Mouse (Mus musculus) forebrain, embryonic 12.5 days (tissue): ENCODE measurements around the gene Gm11627. TPM values are rescaled to one million over a fixed set of nuclear protein-coding genes. Genes with fewer than 3 reads are reported as not detected.

ENCODE experiments used
- ATAC-seq: fragments of 200-750 bp; cut with Nextera tagmentation; 2 replicates; pipeline ENCODE4 v1.8.0; 2017; ENCODE audit warnings: moderate TSS enrichment; ENCODE audit not compliant: low FRiP score
- H3K27ac ChIP-seq: fragments of 300-500 bp; sonication (generic); 2 replicates; pipeline ENCODE4 v1.5.1; 2016; ENCODE audit warnings: mild to moderate bottlenecking
- H3K27me3 ChIP-seq: fragments of 300-500 bp; sonication (generic); 2 replicates; pipeline ENCODE4 v1.6.1; 2016; ENCODE audit warnings: mild to moderate bottlenecking
- H3K36me3 ChIP-seq: fragments of 300-500 bp; sonication (generic); replicated peaks from 2 replicates; pipeline ENCODE4 v1.6.1; 2016; ENCODE audit warnings: mild to moderate bottlenecking
- H3K4me1 ChIP-seq: fragments of 300-500 bp; sonication (generic); 2 replicates; pipeline ENCODE4 v1.6.1; 2016
- H3K4me2 ChIP-seq: fragments of 300-500 bp; sonication (generic); 2 replicates; pipeline ENCODE4 v1.6.1; 2016; ENCODE audit warnings: mild to moderate bottlenecking, moderate library complexity
- H3K4me3 ChIP-seq: fragments of 300-500 bp; sonication (generic); replicated peaks from 2 replicates; pipeline ENCODE4 v1.5.1; 2016; ENCODE audit warnings: mild to moderate bottlenecking
- H3K9ac ChIP-seq: fragments of 300-500 bp; sonication (generic); 2 replicates; pipeline ENCODE4 v1.6.1; 2016; ENCODE audit warnings: mild to moderate bottlenecking
- H3K9me3 ChIP-seq: fragments of 300-500 bp; sonication (generic); 2 replicates; pipeline ENCODE4 v1.6.1; 2016
- WGBS: fragments of 180-500 bp; shearing (Covaris S2); methylation state at CpG from one replicate; pipeline ENCODE4 v1.1.7; 2016; 5-methylcytosine and 5-hydroxymethylcytosine counted together
- polyA plus RNA-seq: library from polyadenylated mRNA; unstranded; fragments of >200 nt; fragmentation: Nextera tagmentation; extraction: Ambion mirVana; gene quantifications from 2 replicates; pipeline ENCODE4 v1.2.1, GENCODE M21; 2016

Gene Gm11627
- polyA plus RNA-seq, 1 experiment from 2014 or later: 11.7 TPM

- peak overlapping the region; percentile 2; the same call in 1 of the 2 replicates for H3K9ac ChIP-seq
- H3K9me3 ChIP-seq: no peaks in the 10 kb centered on the region
- H3K4me1 ChIP-seq: peaks cover 19% of the 10 kb centered on the region
- ATAC-seq: 0 out of 2 replicates have a peak, but pooled peaks have one; percentile 36
- no peaks in the 10 kb centered on the region for H3K27me3 ChIP-seq
- H3K4me3 ChIP-seq: no peak overlapping the region
- H3K36me3 ChIP-seq: no peaks in the 10 kb centered on the region
- WGBS: 3% methylated on average over 3 of the region's 4 CpGs
- peak overlapping the region; percentile 24 for H3K4me2 ChIP-seq
- H3K27ac ChIP-seq: peak overlapping the region; percentile 78
Observed at GRCm38 (mm10) chr11:102595341-102595820, 16.1 kb upstream of the Gm11627 start.

- WGBS: 68% methylated on average over 3 of the region's 3 CpGs
- Histone ChIP-seq H3K4me1 (peaks cover 8% of the 10 kb centered on the region), H3K27ac (no peak overlapping the region), H3K4me3 (no peak overlapping the region), H3K36me3 (no peaks in the 10 kb centered on the region), H3K4me2 (no peak overlapping the region), H3K9ac (no peak overlapping the region), H3K27me3 (peaks cover 5% of the 10 kb centered on the region; the same call in 1 of the 2 replicates), H3K9me3 (0 out of 2 replicates have a peak, but pooled peaks cover 4% of the 10 kb centered on the region)
- ATAC-seq: no peak
Observed at GRCm38 (mm10) chr11:102587554-102587953, 8.3 kb upstream of the Gm11627 start.

GRCm38 (mm10) chr11:102586445-102587130, 7.3 kb upstream of the Gm11627 start:
- no peak overlapping the region for H3K4me3 ChIP-seq
- no peak overlapping the region for H3K9ac ChIP-seq
- 91% methylated on average over 4 of the region's 4 CpGs for WGBS
- H3K4me1 ChIP-seq: peaks cover 18% of the 10 kb centered on the region
- peaks cover 5% of the 10 kb centered on the region; the same call in 1 of the 2 replicates for H3K27me3 ChIP-seq
- no peak for ATAC-seq
- H3K9me3 ChIP-seq: 0 out of 2 replicates have a peak, but pooled peaks cover 4% of the 10 kb centered on the region
- no peaks in the 10 kb centered on the region for H3K36me3 ChIP-seq
- no peak overlapping the region for H3K4me2 ChIP-seq
- no peak overlapping the region for H3K27ac ChIP-seq

GRCm38 (mm10) chr11:102582736-102583135, 3.5 kb upstream of the Gm11627 start:
- ATAC-seq: no peak
- no peaks in the 10 kb centered on the region for H3K36me3 ChIP-seq
- H3K4me1 ChIP-seq: peaks cover 48% of the 10 kb centered on the region
- H3K27ac ChIP-seq: peak overlapping the region; percentile 89
- H3K4me2 ChIP-seq: 0 out of 2 replicates have a peak overlapping the region, but pooled peaks have one; percentile 3
- peaks cover 5% of the 10 kb centered on the region; the same call in 1 of the 2 replicates for H3K27me3 ChIP-seq
- no peak overlapping the region for H3K9ac ChIP-seq
- no peak overlapping the region for H3K4me3 ChIP-seq
- H3K9me3 ChIP-seq: 0 out of 2 replicates have a peak, but pooled peaks cover 4% of the 10 kb centered on the region
- 27% methylated on average over 5 of the region's 5 CpGs for WGBS

GRCm38 (mm10) chr11:102582016-102582610, 2.9 kb upstream of the Gm11627 start:
- no peak for ATAC-seq
- WGBS: 17% methylated on average over 13 of the region's 13 CpGs
- no peak overlapping the region for H3K9ac ChIP-seq
- peaks cover 55% of the 10 kb centered on the region for H3K4me1 ChIP-seq
- H3K9me3 ChIP-seq: 0 out of 2 replicates have a peak, but pooled peaks cover 4% of the 10 kb centered on the region
- no peak overlapping the region for H3K4me3 ChIP-seq
- no peaks in the 10 kb centered on the region for H3K36me3 ChIP-seq
- peak overlapping the region; percentile 3; the same call in 1 of the 2 replicates for H3K4me2 ChIP-seq
- peak overlapping the region; percentile 89 for H3K27ac ChIP-seq
- H3K27me3 ChIP-seq: peaks cover 5% of the 10 kb centered on the region; the same call in 1 of the 2 replicates

- Histone ChIP-seq H3K4me2 (peak overlapping the region; percentile 25; the same call in 1 of the 2 replicates), H3K4me1 (peaks cover 56% of the 10 kb centered on the region), H3K4me3 (no peak overlapping the region), H3K36me3 (no peaks in the 10 kb centered on the region), H3K9me3 (0 out of 2 replicates have a peak, but pooled peaks cover 2% of the 10 kb centered on the region), H3K27me3 (peaks cover 5% of the 10 kb centered on the region; the same call in 1 of the 2 replicates), H3K27ac (peak overlapping the region; percentile 89), H3K9ac (peak overlapping the region; percentile 33; the same call in 1 of the 2 replicates)
- 8% methylated on average over 11 of the region's 11 CpGs for WGBS
- no peak for ATAC-seq
Observed at GRCm38 (mm10) chr11:102581281-102582015, 2.2 kb upstream of the Gm11627 start.

GRCm38 (mm10) chr11:102580034-102580330, 721 bp upstream of the Gm11627 start:
- Histone ChIP-seq H3K36me3 (no peaks in the 10 kb centered on the region), H3K4me2 (peak overlapping the region; percentile 49; the same call in 1 of the 2 replicates), H3K9ac (0 out of 2 replicates have a peak overlapping the region, but pooled peaks have one; percentile 27), H3K9me3 (no peaks in the 10 kb centered on the region), H3K4me1 (peaks cover 56% of the 10 kb centered on the region), H3K27me3 (peaks cover 5% of the 10 kb centered on the region; the same call in 1 of the 2 replicates), H3K27ac (peak overlapping the region; percentile 93), H3K4me3 (peak overlapping the region; percentile 25; the same call in 1 of the 2 replicates)
- WGBS: 9% methylated on average over 3 of the region's 3 CpGs
- no peak for ATAC-seq

- peak; percentile 37 for ATAC-seq
- H3K4me3 ChIP-seq: peak overlapping the region; percentile 25
- H3K4me1 ChIP-seq: peaks cover 56% of the 10 kb centered on the region
- H3K4me2 ChIP-seq: peak overlapping the region; percentile 49
- peak overlapping the region; percentile 93 for H3K27ac ChIP-seq
- H3K9ac ChIP-seq: peak overlapping the region; percentile 27; the same call in 1 of the 2 replicates
- peaks cover 5% of the 10 kb centered on the region; the same call in 1 of the 2 replicates for H3K27me3 ChIP-seq
- no peaks in the 10 kb centered on the region for H3K9me3 ChIP-seq
- no peaks in the 10 kb centered on the region for H3K36me3 ChIP-seq
- 5% methylated on average over 27 of the region's 27 CpGs for WGBS
Observed at GRCm38 (mm10) chr11:102578341-102579118, 731 bp downstream of the Gm11627 start.

- ATAC-seq: no peak
- peaks cover 40% of the 10 kb centered on the region for H3K4me1 ChIP-seq
- 77% methylated on average over 13 of the region's 13 CpGs for WGBS
- H3K4me2 ChIP-seq: no peak overlapping the region
- H3K27me3 ChIP-seq: no peaks in the 10 kb centered on the region
- no peak overlapping the region for H3K9ac ChIP-seq
- no peak overlapping the region for H3K4me3 ChIP-seq
- no peak overlapping the region for H3K27ac ChIP-seq
- no peaks in the 10 kb centered on the region for H3K9me3 ChIP-seq
- H3K36me3 ChIP-seq: no peaks in the 10 kb centered on the region
Observed at GRCm38 (mm10) chr11:102576050-102576754, 3.1 kb downstream of the Gm11627 start.

GRCm38 (mm10) chr11:102575034-102575433, 4.2 kb downstream of the Gm11627 start:
- Histone ChIP-seq H3K4me2 (no peak overlapping the region), H3K27me3 (no peaks in the 10 kb centered on the region), H3K4me3 (no peak overlapping the region), H3K4me1 (peaks cover 30% of the 10 kb centered on the region), H3K36me3 (no peaks in the 10 kb centered on the region), H3K27ac (no peak overlapping the region), H3K9me3 (no peaks in the 10 kb centered on the region), H3K9ac (no peak overlapping the region)
- WGBS: 57% methylated on average over 1 of the region's 1 CpGs
- no peak for ATAC-seq
